15 mouse cellular contexts compared by ENCODE assay signal in genomic region chr2:28836181-28836940, GRCm38 (mm10). TPM values are rescaled to one million over a fixed set of nuclear protein-coding genes. Genes with fewer than 3 reads are reported as not detected.
DNase-seq lines count a peak whose midpoint lies in the region; ATAC-seq lines count a peak whose summit lies in the region.
"Had no signal": no experiment of that assay in that cellular context is flagged by ENCODE, and none has a peak within 500 bp of the region (broad histone marks: within the 10 kb centered on the region; RNA-seq: fewer than 3 reads in every experiment).

No protein-coding gene starts in this region.

- peaks cover 27% of the 10 kb centered on the region for H3K36me3 ChIP-seq in heart, embryonic 16.5 days (ENCODE audit: control insufficient read depth, insufficient read depth)
- H3K36me3 ChIP-seq in heart, embryonic 10.5 days = peaks cover 39% of the 10 kb centered on the region

- no peaks in the 10 kb centered on the region for H3K27me3 ChIP-seq in heart, embryonic 16.5 days (ENCODE audit: control insufficient read depth, insufficient read depth, low read length)
- no peaks in the 10 kb centered on the region for H3K27me3 ChIP-seq in heart, embryonic 10.5 days (ENCODE audit: insufficient read depth, poor library complexity, severe bottlenecking)
- H3K27me3 ChIP-seq: hindbrain, embryonic 13.5 days; limb, embryonic 15.5 days; Patski had no signal

- H3K4me2 ChIP-seq in heart, embryonic 16.5 days (ENCODE audit: low read depth, low read length) = no peak overlapping the region; the same call in 1 of the 2 replicates
- H3K4me2 ChIP-seq: hindbrain, embryonic 13.5 days; limb, embryonic 15.5 days had no signal

- H3K4me3 ChIP-seq in heart, embryonic 16.5 days (ENCODE audit: low read length) = no peak overlapping the region
- H3K4me3 ChIP-seq in heart, embryonic 10.5 days = no peak overlapping the region
- H3K4me3 ChIP-seq: forebrain, embryonic 10.5 days; gastrocnemius, adult 2 months; hindbrain, embryonic 13.5 days; limb, embryonic 15.5 days had no signal

- ATAC-seq in heart, embryonic 16.5 days (replicated peaks; ENCODE audit: extremely low read depth, insufficient read depth, low FRiP score) = no peak
- ATAC-seq: Patski had no signal

- WGBS in heart, embryonic 16.5 days = 36% methylated on average over 3 of the region's 3 CpGs
- WGBS in heart, embryonic 10.5 days = 57% methylated on average over 3 of the region's 3 CpGs

- no peaks in the 10 kb centered on the region for H3K9me3 ChIP-seq in heart, embryonic 16.5 days (replicated peaks; ENCODE audit: control insufficient read depth, low read length)
- H3K9me3 ChIP-seq in heart, embryonic 10.5 days = no peaks in the 10 kb centered on the region
- H3K9me3 ChIP-seq: forebrain, embryonic 10.5 days; hindbrain, embryonic 13.5 days; limb, embryonic 15.5 days had no signal

- H3K4me1 ChIP-seq in heart, embryonic 16.5 days (ENCODE audit: control insufficient read depth, insufficient read depth, low read length) = peaks cover 35% of the 10 kb centered on the region
- H3K4me1 ChIP-seq in heart, embryonic 10.5 days = peaks cover 19% of the 10 kb centered on the region

- intact Hi-C loops in gastrocnemius, postnatal 14 days (cut with DNase I; ENCODE audit: low total_unique reads) = no loop called here
- intact Hi-C loops in left cerebral cortex, postnatal 36 days (cut with DNase I) = no loop called here

- peak overlapping the region; percentile 20 for H3K27ac ChIP-seq in heart, embryonic 16.5 days (ENCODE audit: low read length)
- no peak overlapping the region for H3K27ac ChIP-seq in heart, embryonic 10.5 days
- H3K27ac ChIP-seq: forebrain, embryonic 10.5 days; gastrocnemius, adult 2 months; hindbrain, embryonic 13.5 days had no signal

- H3K9ac ChIP-seq in heart, embryonic 16.5 days (ENCODE audit: low read length) = 0 out of 2 replicates have a peak overlapping the region, but pooled peaks have one; percentile 9
- H3K9ac ChIP-seq: hindbrain, embryonic 13.5 days; limb, embryonic 15.5 days had no signal

- no peak for DNase-seq in heart, embryonic 10.5 days (ENCODE audit: low spot score)
- DNase-seq in layer of hippocampus, adult 9-11 months = peak; percentile 72
- no peak for DNase-seq in layer of hippocampus, adult 8-10 months (ENCODE audit: low spot score in 2 of 2)
- DNase-seq in 3T3-L1 (ENCODE audit: low read depth, low spot score) = peak; percentile 3
- DNase-seq in cerebellum, adult 18-20 months = peak; percentile 21 to 40
- DNase-seq in gastrocnemius, postnatal 14 days = no peak
- DNase-seq in left cerebral cortex, postnatal 36 days (ENCODE audit: low spot score in 2 of 2) = no peak
- DNase-seq: adrenal gland, postnatal 10 days; embryo, embryonic 11 days; gastrocnemius, adult 2 months had no signal

RNA-seq across cellular contexts. Expression of gene Gtf3c4, which starts 3.8 kb away (rescaled TPM):
- 6.1 and 8.2 TPM in 2 replicates for polyA plus RNA-seq in heart, embryonic 16.5 days (2015; fragmentation: Nextera tagmentation; extraction: Ambion mirVana)
- 12.8 and 15.4 TPM in 2 replicates for polyA plus RNA-seq in heart, embryonic 10.5 days (2016; fragmentation: Nextera tagmentation; extraction: Ambion mirVana)
- total RNA-seq in layer of hippocampus, adult 8-10 months (2022) = 10 to 100 TPM; 31.6 to 35.1 (median 32.8) TPM
- total RNA-seq in gastrocnemius, postnatal 14 days (2021) = 10 to 100 TPM; 12.9 to 13.7 TPM
- total RNA-seq in left cerebral cortex, postnatal 36 days (2021) = 10 to 100 TPM; 31.8 to 35.8 TPM

RNA-seq across cellular contexts. Expression of gene Ddx31, which starts 3.8 kb away (rescaled TPM):
- 7.6 and 7.8 TPM in 2 replicates for polyA plus RNA-seq in heart, embryonic 16.5 days (2015; fragmentation: Nextera tagmentation; extraction: Ambion mirVana)
- 13.8 and 15.0 TPM in 2 replicates for polyA plus RNA-seq in heart, embryonic 10.5 days (2016; fragmentation: Nextera tagmentation; extraction: Ambion mirVana)
- total RNA-seq in layer of hippocampus, adult 8-10 months (2022) = 10 to 100 TPM in 2 of 4 experiments, 1 to 10 TPM in 2; 6.0 to 13.3 (median 11.1) TPM
- 1 to 10 TPM; 2.7 to 4.5 TPM for total RNA-seq in gastrocnemius, postnatal 14 days (2021)
- total RNA-seq in left cerebral cortex, postnatal 36 days (2021) = 1 to 10 TPM; 6.2 to 8.7 TPM

Comparison
In these comparisons a context has a peak if more than half of its experiments do, and no peak if none do; other contexts are left out.
1. DNase-seq: peak in layer of hippocampus, adult 9-11 months (single experiment), 3T3-L1 (single experiment) and cerebellum, adult 18-20 months (2 of 2); none in heart, embryonic 10.5 days (single experiment), layer of hippocampus, adult 8-10 months (0 of 2), gastrocnemius, postnatal 14 days (single experiment) and left cerebral cortex, postnatal 36 days (0 of 2).